Mouse (Mus musculus) ES-E14 (cell line): ENCODE results near the gene Gpam. TPM values are rescaled to one million over a fixed set of nuclear protein-coding genes. Genes with fewer than 3 reads are reported as not detected.

Source experiments
- DNase-seq: peaks from one replicate; pipeline ENCODE4 v3.0.0-alpha.2; 2013; ENCODE audit warnings: low read depth, low spot score
- H3K27ac ChIP-seq: 2 replicates; pipeline ENCODE4 v1.5.1; 2012; ENCODE audit warnings: low read depth, mild to moderate bottlenecking, low read length, moderate library complexity, mixed read lengths; ENCODE audit not compliant: poor library complexity, insufficient read depth, severe bottlenecking
- H3K36me3 ChIP-seq: 2 replicates; pipeline ENCODE4 v1.6.1; 2012; ENCODE audit warnings: mild to moderate bottlenecking, low read length, moderate library complexity, mixed read lengths; ENCODE audit not compliant: control insufficient read depth, poor library complexity, insufficient read depth, severe bottlenecking
- H3K4me1 ChIP-seq, 2 experiments: fragments of 150-350 bp in 1 of 2; sonication (generic) in 1 of 2; 2 replicates each; pipeline ENCODE4 v1.6.1; 2012; ENCODE audit warnings: low read length in 2 of 2, mild to moderate bottlenecking in 1 of 2, mixed read lengths in 1 of 2; ENCODE audit not compliant: control insufficient read depth in 2 of 2, insufficient read depth in 2 of 2, poor library complexity in 1 of 2
- H3K4me3 ChIP-seq, 2 experiments: fragments of 150-350 bp in 1 of 2; sonication (generic) in 1 of 2; 2 replicates each; pipeline ENCODE4 v1.5.1; 2012; ENCODE audit warnings: low read length in 2 of 2, low read depth in 1 of 2, mild to moderate bottlenecking in 1 of 2, mixed read lengths in 1 of 2; ENCODE audit not compliant: insufficient read depth in 1 of 2, poor library complexity in 1 of 2, severe bottlenecking in 1 of 2
- H3K9ac ChIP-seq: 2 replicates; pipeline ENCODE4 v1.6.1; 2012; ENCODE audit warnings: low read depth, mild to moderate bottlenecking, low read length, mixed read lengths; ENCODE audit not compliant: poor library complexity, insufficient read depth, severe bottlenecking
- H3K9me3 ChIP-seq: fragments of 150-350 bp; sonication (generic); 2 replicates; pipeline ENCODE4 v1.6.1; 2012; ENCODE audit warnings: low read depth, mild to moderate bottlenecking, low read length; ENCODE audit not compliant: control insufficient read depth, insufficient read depth
- CHD2 ChIP-seq: IDR thresholded peaks from 2 replicates; pipeline ENCODE4 v1.6.1; 2014; ENCODE audit warnings: mild to moderate bottlenecking, low read depth, low read length, inconsistent platforms
- HCFC1 ChIP-seq: IDR thresholded peaks from 2 replicates; pipeline ENCODE4 v1.6.1; 2012; ENCODE audit warnings: low read length, inconsistent platforms, borderline replicate concordance; ENCODE audit not compliant: insufficient read depth
- MAFK ChIP-seq: IDR thresholded peaks from 2 replicates; pipeline ENCODE4 v1.6.1; 2014; ENCODE audit warnings: mild to moderate bottlenecking, low read depth, low read length, inconsistent platforms; ENCODE audit not compliant: insufficient read depth
- ZC3H11A ChIP-seq: IDR thresholded peaks from 2 replicates; pipeline ENCODE4 v1.6.1; 2012; ENCODE audit warnings: low read depth, mild to moderate bottlenecking, inconsistent platforms, low read length, borderline replicate concordance
- ZNF384 ChIP-seq: IDR thresholded peaks from 2 replicates; pipeline ENCODE4 v1.6.1; 2012; ENCODE audit warnings: low read depth, low read length, inconsistent platforms
- in situ Hi-C, 2 experiments: fragments of 600-800 bp; cut with MboI; formaldehyde crosslinking; loops; one replicate each; pipeline ENCODE4 v1.15.1; 2025; ENCODE audit warnings: low sequenced_read_pairs in 2 of 2, inconsistent platforms in 1 of 2; ENCODE audit not compliant: unreplicated experiment in 2 of 2
- total RNA-seq: library from RNA; depleted of rRNA; stranded (reverse); fragments of 300-350 nt; gene quantifications from 2 replicates; pipeline ENCODE4 v1.2.3, GENCODE M21; 2012

Gpam gene
- total RNA-seq, 1 experiment: 16.6 TPM

GRCm38 (mm10) chr19:55095547-55095946 is 31.5 kb downstream of the Gpam start:
- TF ChIP-seq CHD2 (no peak), ZC3H11A (no peak), ZNF384 (no peak), MAFK (no peak), HCFC1 (no peak)
- Histone ChIP-seq H3K36me3 (peaks cover 5% of the 10 kb centered on the region; the same call in 1 of the 2 replicates), H3K9ac (no peak overlapping the region), H3K27ac (no peak overlapping the region), H3K4me1 (no peaks in the 10 kb centered on the region), H3K4me3 (no peak overlapping the region), H3K9me3 (no peaks in the 10 kb centered on the region)
- DNase-seq: no peak
- in situ Hi-C loops: no loop called here

GRCm38 (mm10) chr19:55091602-55092413 is 35.2 kb downstream of the Gpam start:
- no peak overlapping the region for H3K27ac ChIP-seq
- H3K36me3 ChIP-seq: peaks cover 16% of the 10 kb centered on the region; the same call in 1 of the 2 replicates
- no peaks in the 10 kb centered on the region for H3K9me3 ChIP-seq
- in situ Hi-C loops: no loop called here
- TF ChIP-seq ZNF384: no peak
- TF ChIP-seq CHD2: no peak
- no peak for TF ChIP-seq ZC3H11A
- no peak for TF ChIP-seq MAFK
- no peak for TF ChIP-seq HCFC1
- DNase-seq: no peak
- H3K4me1 ChIP-seq: no peaks in the 10 kb centered on the region
- H3K9ac ChIP-seq: no peak overlapping the region
- H3K4me3 ChIP-seq: no peak overlapping the region

- in situ Hi-C loops: no loop called here
- TF ChIP-seq ZNF384 (no peak), CHD2 (no peak), ZC3H11A (no peak), MAFK (no peak), HCFC1 (no peak)
Observed at GRCm38 (mm10) chr19:55090885-55091284, 36.2 kb downstream of the Gpam start.

GRCm38 (mm10) chr19:55090142-55090541 is 36.9 kb downstream of the Gpam start:
- Histone ChIP-seq H3K4me1 (no peaks in the 10 kb centered on the region), H3K4me3 (no peak overlapping the region), H3K27ac (no peak overlapping the region), H3K9me3 (no peaks in the 10 kb centered on the region), H3K9ac (no peak overlapping the region), H3K36me3 (peaks cover 21% of the 10 kb centered on the region; the same call in 1 of the 2 replicates)
- TF ChIP-seq CHD2 (no peak), ZC3H11A (no peak), MAFK (no peak), HCFC1 (no peak), ZNF384 (no peak)
- in situ Hi-C loops: no loop called here
- no peak for DNase-seq

More at GRCm38 (mm10) chr19:55090885-55091284, 36.2 kb downstream of the Gpam start:
- Histone ChIP-seq H3K4me1 (no peaks in the 10 kb centered on the region), H3K4me3 (no peak overlapping the region), H3K9ac (no peak overlapping the region), H3K27ac (no peak overlapping the region), H3K36me3 (peaks cover 19% of the 10 kb centered on the region; the same call in 1 of the 2 replicates), H3K9me3 (no peaks in the 10 kb centered on the region)
- no peak for DNase-seq
